Mouse (Mus musculus): ENCODE results near the gene Aamdc. TPM values are rescaled to one million over a fixed set of nuclear protein-coding genes. Genes with fewer than 3 reads are reported as not detected.

Aamdc gene
- polyA plus RNA-seq, 1 experiment from 2014 or later, result 41.7 TPM

Other genes starting within 250 kb of the Aamdc start
- 2.3 and 2.7 TPM in 2 replicates for gene Usp35, start 247.5 kb downstream of the Aamdc start, polyA plus RNA-seq (2016; fragmentation: Nextera tagmentation; extraction: Ambion mirVana)
- 4.5 and 4.8 TPM in 2 replicates for gene Kctd21, start 247.2 kb downstream of the Aamdc start, polyA plus RNA-seq (2016; fragmentation: Nextera tagmentation; extraction: Ambion mirVana)
- gene Alg8, start 207.9 kb downstream of the Aamdc start, polyA plus RNA-seq (2016; fragmentation: Nextera tagmentation; extraction: Ambion mirVana), result 42.1 and 52.9 TPM in 2 replicates
- gene Ndufc2, start 179.5 kb downstream of the Aamdc start, polyA plus RNA-seq (2016; fragmentation: Nextera tagmentation; extraction: Ambion mirVana), result 322 and 341 TPM in 2 replicates
- gene Thrsp, start 161.8 kb downstream of the Aamdc start, polyA plus RNA-seq (2016; fragmentation: Nextera tagmentation; extraction: Ambion mirVana), result 0.37 and 0.43 TPM in 2 replicates
- gene Kctd14, start 128.2 kb downstream of the Aamdc start, polyA plus RNA-seq (2016; fragmentation: Nextera tagmentation; extraction: Ambion mirVana), result 0.20 and 0.37 TPM in 2 replicates
- 61.0 and 63.7 TPM in 2 replicates for gene Ints4, start 98.5 kb downstream of the Aamdc start, polyA plus RNA-seq (2016; fragmentation: Nextera tagmentation; extraction: Ambion mirVana)
- 18.7 and 21.1 TPM in 2 replicates for gene Rsf1, start 392 bp upstream of the Aamdc start, polyA plus RNA-seq (2016; fragmentation: Nextera tagmentation; extraction: Ambion mirVana)
- gene Clns1a, start 117.1 kb upstream of the Aamdc start, polyA plus RNA-seq (2016; fragmentation: Nextera tagmentation; extraction: Ambion mirVana), result 251 and 292 TPM in 2 replicates
- gene Aqp11, start 158.8 kb upstream of the Aamdc start, polyA plus RNA-seq (2016; fragmentation: Nextera tagmentation; extraction: Ambion mirVana), result 5.2 and 5.3 TPM in 2 replicates
- gene Pak1, start 209.0 kb upstream of the Aamdc start, polyA plus RNA-seq (2016; fragmentation: Nextera tagmentation; extraction: Ambion mirVana), result 58.8 and 90.7 TPM in 2 replicates

All from hindbrain, embryonic 10.5 days (tissue).